Mouse (Mus musculus) thymus, adult 2 months (tissue): ENCODE measurements at regions not wholly inside any gene's neighbourhood (a gene's known extent, or its start where the extent isn't known, plus 50 kb on each side); places are given as distances from the start of the nearest gene placed in this dataset.

Experiments
- DNase-seq: peaks from one replicate; pipeline ENCODE4 v3.0.0; 2021
- H3K27ac ChIP-seq: fragments of 200-500 bp; 2 replicates; pipeline ENCODE4 v1.5.1; 2012; ENCODE audit warnings: low read length, control low read depth; ENCODE audit not compliant: control insufficient read depth, insufficient read depth
- H3K27me3 ChIP-seq: fragments of 200-500 bp; 2 replicates; pipeline ENCODE4 v1.6.1; 2012; ENCODE audit warnings: mild to moderate bottlenecking, low read length, moderate library complexity, mixed read lengths; ENCODE audit not compliant: control insufficient read depth, insufficient read depth
- H3K36me3 ChIP-seq: fragments of 200-500 bp; 2 replicates; pipeline ENCODE4 v1.6.1; 2012; ENCODE audit warnings: mild to moderate bottlenecking, low read length, moderate library complexity; ENCODE audit not compliant: control insufficient read depth, insufficient read depth
- H3K4me1 ChIP-seq: fragments of 200-500 bp; replicated peaks from 2 replicates; pipeline ENCODE4 v1.6.1; 2012; ENCODE audit warnings: low read length; ENCODE audit not compliant: control insufficient read depth, insufficient read depth
- H3K4me3 ChIP-seq: fragments of 200-500 bp; 2 replicates; pipeline ENCODE4 v1.5.1; 2012; ENCODE audit warnings: mild to moderate bottlenecking, low read length, control low read depth, moderate library complexity; ENCODE audit not compliant: control insufficient read depth, insufficient read depth
- CTCF ChIP-seq: fragments of 200-500 bp; IDR thresholded peaks from 2 replicates; pipeline ENCODE4 v1.5.1; 2012; ENCODE audit warnings: mild to moderate bottlenecking, control low read depth, low read length, moderate library complexity, borderline replicate concordance; ENCODE audit not compliant: control insufficient read depth, poor library complexity, insufficient read depth; ENCODE audit errors: extremely low read depth
- POLR2A ChIP-seq: fragments of 200-500 bp; IDR thresholded peaks from 2 replicates; pipeline ENCODE4 v1.6.1; 2012; ENCODE audit warnings: mild to moderate bottlenecking, low read length, control low read depth, moderate library complexity; ENCODE audit not compliant: control insufficient read depth, poor library complexity, insufficient read depth; ENCODE audit errors: extremely low read depth
- WGBS: fragments of 180-500 bp; shearing (Covaris S2); methylation state at CpG from one replicate; pipeline ENCODE4 v1.1.7; 2018; 5-methylcytosine and 5-hydroxymethylcytosine counted together

GRCm38 (mm10) chr5:119329860-119330259 is 340.6 kb upstream of the Tbx3 start:
- no peaks in the 10 kb centered on the region for H3K36me3 ChIP-seq
- WGBS = 92% methylated on average over 6 of the region's 6 CpGs
- no peak overlapping the region for H3K27ac ChIP-seq
- no peak for DNase-seq
- no peaks in the 10 kb centered on the region for H3K27me3 ChIP-seq
- TF ChIP-seq POLR2A (no peak), CTCF (no peak)
- no peak overlapping the region for H3K4me3 ChIP-seq
- no peaks in the 10 kb centered on the region for H3K4me1 ChIP-seq

GRCm38 (mm10) chr5:119331461-119331860 is 339.0 kb upstream of the Tbx3 start:
- no peaks in the 10 kb centered on the region for H3K27me3 ChIP-seq
- no peak for DNase-seq
- no peak overlapping the region for H3K27ac ChIP-seq
- TF ChIP-seq CTCF (no peak), POLR2A (no peak)
- no peaks in the 10 kb centered on the region for H3K36me3 ChIP-seq
- H3K4me3 ChIP-seq = no peak overlapping the region
- H3K4me1 ChIP-seq = no peaks in the 10 kb centered on the region
- 35% methylated on average over 3 of the region's 3 CpGs for WGBS

GRCm38 (mm10) chr5:119332621-119333020 is 337.8 kb upstream of the Tbx3 start:
- Histone ChIP-seq H3K36me3 (no peaks in the 10 kb centered on the region), H3K4me1 (no peaks in the 10 kb centered on the region), H3K27ac (no peak overlapping the region), H3K4me3 (no peak overlapping the region), H3K27me3 (no peaks in the 10 kb centered on the region)
- no peak for DNase-seq
- WGBS = 79% methylated on average over 7 of the region's 7 CpGs
- TF ChIP-seq POLR2A (no peak), CTCF (no peak)

GRCm38 (mm10) chr5:119335211-119335610 is 335.3 kb upstream of the Tbx3 start:
- H3K27me3 ChIP-seq = no peaks in the 10 kb centered on the region
- H3K4me1 ChIP-seq = no peaks in the 10 kb centered on the region
- no peak overlapping the region for H3K27ac ChIP-seq
- no peak for TF ChIP-seq CTCF
- no peak for TF ChIP-seq POLR2A
- no peak overlapping the region for H3K4me3 ChIP-seq
- DNase-seq = no peak
- no peaks in the 10 kb centered on the region for H3K36me3 ChIP-seq
- WGBS = 94% methylated on average over 2 of the region's 2 CpGs

GRCm38 (mm10) chr5:119335979-119336378 is 334.5 kb upstream of the Tbx3 start:
- H3K27ac ChIP-seq = no peak overlapping the region
- no peaks in the 10 kb centered on the region for H3K4me1 ChIP-seq
- H3K27me3 ChIP-seq = no peaks in the 10 kb centered on the region
- no peaks in the 10 kb centered on the region for H3K36me3 ChIP-seq
- TF ChIP-seq POLR2A (no peak), CTCF (no peak)
- 23% methylated on average over 6 of the region's 6 CpGs for WGBS
- no peak for DNase-seq
- no peak overlapping the region for H3K4me3 ChIP-seq

GRCm38 (mm10) chr5:119337739-119338138 is 332.7 kb upstream of the Tbx3 start:
- no peaks in the 10 kb centered on the region for H3K27me3 ChIP-seq
- no peak overlapping the region for H3K4me3 ChIP-seq
- H3K4me1 ChIP-seq = no peaks in the 10 kb centered on the region
- H3K27ac ChIP-seq = no peak overlapping the region
- WGBS = 93% methylated on average over 4 of the region's 4 CpGs
- no peak for TF ChIP-seq CTCF
- no peak for TF ChIP-seq POLR2A
- no peak for DNase-seq
- H3K36me3 ChIP-seq = no peaks in the 10 kb centered on the region

- DNase-seq = no peak
- H3K4me1 ChIP-seq = no peaks in the 10 kb centered on the region
- no peak for TF ChIP-seq CTCF
- TF ChIP-seq POLR2A = no peak
- no peaks in the 10 kb centered on the region for H3K36me3 ChIP-seq
- no peaks in the 10 kb centered on the region for H3K27me3 ChIP-seq
- no peak overlapping the region for H3K4me3 ChIP-seq
- 93% methylated on average over 6 of the region's 6 CpGs for WGBS
- H3K27ac ChIP-seq = no peak overlapping the region
Observed at GRCm38 (mm10) chr5:119338711-119339110, 331.8 kb upstream of the Tbx3 start.
